Comparison of ENCODE assay signal across 41 mouse cellular contexts in the genomic region with DNA sequence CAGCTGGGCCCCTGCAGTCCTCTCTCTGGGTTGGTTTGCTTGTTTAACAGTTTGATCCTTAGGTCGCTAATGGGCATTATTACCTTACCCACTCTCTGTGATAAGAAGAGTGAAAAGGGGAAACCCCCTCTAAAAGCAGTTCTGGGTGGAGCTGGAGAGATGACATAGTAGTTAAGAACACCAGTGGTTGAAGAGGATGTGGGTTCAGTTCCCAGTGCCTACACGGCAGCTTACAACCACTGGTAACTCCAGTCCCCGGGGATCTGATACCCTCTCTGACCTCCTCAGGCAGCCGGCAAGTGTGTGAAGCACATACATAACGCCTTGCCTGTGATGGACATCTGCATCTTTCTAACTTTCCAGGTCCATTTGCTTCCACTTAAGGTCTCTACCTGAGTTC. TPM values are rescaled to one million over a fixed set of nuclear protein-coding genes. Genes with fewer than 3 reads are reported as not detected.
DNase-seq lines count a peak whose midpoint lies in the region; ATAC-seq and TF ChIP-seq lines count a peak whose summit lies in the region.
"Had no signal": no experiment of that assay in that cellular context is flagged by ENCODE, and none has a peak within 500 bp of the region (broad histone marks: within the 10 kb centered on the region; RNA-seq: fewer than 3 reads in every experiment).

No protein-coding gene starts in this region.

- no peak for TF ChIP-seq POLR2A in CH12.LX (IDR thresholded peaks at IDR 0.05; ENCODE audit: low read depth, low read length)

- no peaks in the 10 kb centered on the region for H3K79me2 ChIP-seq in CH12.LX (replicated peaks; ENCODE audit: control insufficient read depth, extremely low read depth, insufficient read depth, poor library complexity, severe bottlenecking)

- dilution Hi-C loops in CH12.LX (cut with MboI; ENCODE audit: extremely low pct_ligation_motif_present, extremely low pct_unique_long_range_greater_than_20kb, low sequenced_read_pairs), result no loop called here

- no peaks in the 10 kb centered on the region for H3K27me3 ChIP-seq in CH12.LX (replicated peaks)
- H3K27me3 ChIP-seq: embryonic facial prominence, embryonic 12.5 days; forebrain, embryonic 15.5 days; limb, embryonic 15.5 days; liver, embryonic 13.5 days; neural tube, embryonic 13.5 days had no signal

- peak; percentile 28 to 29 for DNase-seq in B cell, adult 2 months
- DNase-seq in CH12.LX (ENCODE audit: extremely low read depth), result peak; percentile 53
- DNase-seq in naive thymus-derived CD4-positive, alpha-beta T cell, adult 2 months (ENCODE audit: low read depth), result peak; percentile 71
- no peak for DNase-seq in lung, adult 18-20 months
- no peak for DNase-seq in heart, adult 8-10 months (ENCODE audit: low spot score)
- no peak for DNase-seq in ovary, postnatal 14 days (ENCODE audit: low spot score)
- DNase-seq in adrenal gland, adult 8-10 months, result no peak
- DNase-seq: adrenal gland, postnatal 10 days; cerebellum, adult 11 months; cerebellum, adult 9-10 months; cerebellum, postnatal 36 days; embryo, embryonic 11 days; heart, postnatal 4 days; kidney, adult 18-20 months; kidney, postnatal 36 days; left cerebral cortex, postnatal 4 days; liver, embryonic 13.5 days; lung, adult 2 months; lung, postnatal 10 days; retina, postnatal 1 day; right cerebral cortex, postnatal 14 days; thymus, adult 18-20 months; thymus, postnatal 36 days had no signal

- in situ Hi-C loops in CH12.LX (cut with MboI; ENCODE audit: low pct_ligation_motif_present, low pct_unique_long_range_greater_than_20kb, low sequenced_read_pairs), result loop anchor here (10.0 kb wide), 1 partner anchor 348 kb away; no protein-coding TSS in a partner anchor

- H3K9me3 ChIP-seq in CH12.LX (replicated peaks; ENCODE audit: low read length), result no peaks in the 10 kb centered on the region
- H3K9me3 ChIP-seq: embryonic facial prominence, embryonic 12.5 days; forebrain, embryonic 15.5 days; limb, embryonic 15.5 days; liver, embryonic 13.5 days; neural tube, embryonic 13.5 days had no signal

- peaks cover 32 to 77% of the 10 kb centered on the region in 2 experiments for H3K36me3 ChIP-seq in CH12.LX (replicated peaks in 1 of 2; ENCODE audit: control insufficient read depth in 1 of 2, insufficient read depth in 1 of 2, low read length in 1 of 2)
- H3K36me3 ChIP-seq: embryonic facial prominence, embryonic 12.5 days; limb, embryonic 15.5 days; liver, embryonic 13.5 days had no signal

- peaks cover 12 to 31% of the 10 kb centered on the region in 2 experiments for H3K4me1 ChIP-seq in CH12.LX (ENCODE audit: control insufficient read depth in 1 of 2, insufficient read depth in 2 of 2)
- H3K4me1 ChIP-seq: embryonic facial prominence, embryonic 12.5 days had no signal

- H3K4me2 ChIP-seq in CH12.LX (ENCODE audit: insufficient read depth, low read depth, poor library complexity, severe bottlenecking), result no peak overlapping the region
- H3K4me2 ChIP-seq: embryonic facial prominence, embryonic 12.5 days; forebrain, embryonic 15.5 days; hindbrain, embryonic 14.5 days; limb, embryonic 15.5 days; liver, embryonic 13.5 days; midbrain, embryonic 11.5 days; neural tube, embryonic 13.5 days had no signal

- no peak for TF ChIP-seq RAD21 in CH12.LX (IDR thresholded peaks at IDR 0.05; ENCODE audit: low read depth, low read length)

- H3K27ac ChIP-seq in CH12.LX (ENCODE audit: insufficient read depth, low read depth), result no peak overlapping the region
- H3K27ac ChIP-seq: embryonic facial prominence, embryonic 12.5 days; forebrain, embryonic 15.5 days; hindbrain, embryonic 14.5 days; layer of hippocampus, adult 2 months; limb, embryonic 15.5 days; liver, embryonic 13.5 days; neural tube, embryonic 13.5 days; stomach, postnatal 0 days had no signal

- no peak for TF ChIP-seq CTCF in CH12.LX (conservative IDR thresholded peaks at IDR 0.05 in 1 of 2, IDR thresholded peaks at IDR 0.05 in 1 of 2; ENCODE audit: low read depth in 2 of 2, low read length in 2 of 2)

- no peak overlapping the region for H3K4me3 ChIP-seq in CH12.LX (replicated peaks in 1 of 3; ENCODE audit: low read depth in 2 of 3, low read length in 2 of 3, poor library complexity in 1 of 3)
- H3K4me3 ChIP-seq: embryonic facial prominence, embryonic 12.5 days; forebrain, embryonic 15.5 days; layer of hippocampus, adult 2 months; limb, embryonic 15.5 days; liver, embryonic 13.5 days; neural tube, embryonic 13.5 days had no signal

- TF ChIP-seq EP300 in CH12.LX (IDR thresholded peaks at IDR 0.05; ENCODE audit: low read length), result no peak

- no peak overlapping the region for H3K9ac ChIP-seq in CH12.LX (ENCODE audit: insufficient read depth, low read depth)
- H3K9ac ChIP-seq: embryonic facial prominence, embryonic 12.5 days; forebrain, embryonic 15.5 days; hindbrain, embryonic 14.5 days; limb, embryonic 15.5 days; liver, embryonic 13.5 days; neural tube, embryonic 13.5 days had no signal

- ATAC-seq in granulocyte monocyte progenitor cell, adult 5-6 weeks (replicated peaks; ENCODE audit: poor library complexity, severe bottlenecking), result peak; percentile 7; the same call in 1 of the 2 replicates
- ATAC-seq: forebrain, embryonic 15.5 days; midbrain, embryonic 16.5 days had no signal

TF ChIP-seq in CH12.LX, 34 proteins besides CTCF, POLR2A, EP300 and RAD21:
- no peak for TF ChIP-seq GABPA (IDR thresholded peaks at IDR 0.05; ENCODE audit: insufficient replicate concordance, low read depth, low read length)
- no peak for TF ChIP-seq ZNF384 (IDR thresholded peaks at IDR 0.05; ENCODE audit: low read depth, low read length)
- TF ChIP-seq NRF1 (IDR thresholded peaks at IDR 0.05; ENCODE audit: low read depth, low read length), result no peak

RNA-seq across cellular contexts. Expression of gene Armh2, which starts 58.7 kb away (rescaled TPM):
- total RNA-seq in CH12.LX (2012; rRNA removed), result not detected in 2 replicates
- total RNA-seq in CH12.LX (2014; rRNA removed), result not detected in 2 replicates
- polyA plus RNA-seq in CH12.LX (2012; ENCODE audit: insufficient read length, low read depth), result not detected in 2 replicates
- total RNA-seq in granulocyte monocyte progenitor cell, adult 5-6 weeks (2014; fragmentation: Nextera tagmentation), result not detected in 2 replicates
- not detected in 2 replicates for total RNA-seq in granulocyte monocyte progenitor cell, adult 5-6 weeks (2017)
- total RNA-seq in heart, adult 8-10 months (2022), result not detected
- total RNA-seq in adrenal gland, adult 8-10 months (2022), result not detected
- total RNA-seq: adrenal gland, postnatal 10 days; gastrocnemius, adult 8-10 months; gastrocnemius, postnatal 4 days; heart, postnatal 4 days; layer of hippocampus, adult 2 months; layer of hippocampus, postnatal 25 days; left cerebral cortex, adult 8-10 months; left cerebral cortex, postnatal 4 days had no signal
- polyA plus RNA-seq: embryonic facial prominence, embryonic 12.5 days; forebrain, embryonic 15.5 days; heart, embryonic 16.5 days; hindbrain, embryonic 14.5 days; intestine, embryonic 14.5 days; kidney, embryonic 16.5 days; limb, embryonic 15.5 days; liver, embryonic 13.5 days; lung, adult 2 months; midbrain, embryonic 16.5 days; neural tube, embryonic 13.5 days; small intestine, adult 2 months; stomach, postnatal 0 days had no signal

Comparison
In these comparisons a context has a peak if more than half of its experiments do, and no peak if none do; other contexts are left out.
1. DNase-seq: peak in B cell, adult 2 months (2 of 2), CH12.LX (single experiment) and naive thymus-derived CD4-positive, alpha-beta T cell, adult 2 months (single experiment); none in lung, adult 18-20 months (0 of 2), heart, adult 8-10 months (single experiment), ovary, postnatal 14 days (single experiment) and adrenal gland, adult 8-10 months (single experiment).